Comparison of ENCODE assay signal across 8 mouse cellular contexts in genomic region chr19:36554785-36555595, GRCm38 (mm10). TPM values are rescaled to one million over a fixed set of nuclear protein-coding genes. Genes with fewer than 3 reads are reported as not detected.
DNase-seq lines count a peak whose midpoint lies in the region; ATAC-seq and TF ChIP-seq lines count a peak whose summit lies in the region.

No protein-coding gene starts in this region.

- H3K27ac ChIP-seq in kidney, adult 2 months (ENCODE audit: insufficient read depth, low read depth, low read length) = no peak overlapping the region
- no peak overlapping the region for H3K27ac ChIP-seq in kidney, embryonic 14.5 days (ENCODE audit: low read depth, low read length)
- peak overlapping the region; percentile 97 for H3K27ac ChIP-seq in testis, adult 2 months (ENCODE audit: control insufficient read depth, insufficient read depth, low read depth, low read length)

- H3K4me2 ChIP-seq in kidney, embryonic 14.5 days (replicated peaks; ENCODE audit: low read depth, low read length) = peak overlapping the region; percentile 64

- no peak for TF ChIP-seq POLR2A in kidney, adult 2 months (IDR thresholded peaks at IDR 0.05; ENCODE audit: low read depth, low read length)
- TF ChIP-seq POLR2A in testis, adult 2 months (IDR thresholded peaks at IDR 0.05; ENCODE audit: control insufficient read depth, low read depth, low read length) = peak; percentile 11

- H3K4me3 ChIP-seq in kidney, adult 2 months (ENCODE audit: insufficient read depth, low read depth, low read length) = peak overlapping the region; percentile 63
- peak overlapping the region; percentile 91 for H3K4me3 ChIP-seq in E14TG2a.4 (replicated peaks; ENCODE audit: low read length)
- peak overlapping the region; percentile 73 for H3K4me3 ChIP-seq in kidney, embryonic 14.5 days (ENCODE audit: low read length)
- peak overlapping the region; percentile 95 for H3K4me3 ChIP-seq in testis, adult 2 months (ENCODE audit: control insufficient read depth, low read depth, low read length)

- H3K27me3 ChIP-seq in kidney, adult 2 months (replicated peaks; ENCODE audit: control insufficient read depth, insufficient read depth, low read length) = no peaks in the 10 kb centered on the region
- H3K27me3 ChIP-seq in E14TG2a.4 (ENCODE audit: insufficient read depth, low read length) = peaks cover 39% of the 10 kb centered on the region
- no peaks in the 10 kb centered on the region for H3K27me3 ChIP-seq in kidney, embryonic 14.5 days (ENCODE audit: control insufficient read depth, insufficient read depth, low read length)
- no peaks in the 10 kb centered on the region for H3K27me3 ChIP-seq in testis, adult 2 months (ENCODE audit: control insufficient read depth, insufficient read depth, low read length)

- H3K4me1 ChIP-seq in kidney, adult 2 months (ENCODE audit: control insufficient read depth, insufficient read depth, low read length) = no peaks in the 10 kb centered on the region
- peaks cover 11% of the 10 kb centered on the region for H3K4me1 ChIP-seq in E14TG2a.4 (replicated peaks; ENCODE audit: low read depth, low read length)
- H3K4me1 ChIP-seq in kidney, embryonic 14.5 days (ENCODE audit: control insufficient read depth, insufficient read depth, low read length) = no peaks in the 10 kb centered on the region
- H3K4me1 ChIP-seq in testis, adult 2 months (ENCODE audit: control insufficient read depth, insufficient read depth, low read length) = no peaks in the 10 kb centered on the region

- 1% methylated on average over 52 of the region's 53 CpGs for WGBS in kidney, adult 2 months
- under 1% methylated on average over 38 of the region's 53 CpGs for WGBS in kidney, embryonic 14.5 days

- no peak for DNase-seq in kidney, adult 2 months
- DNase-seq in kidney, postnatal 14 days = no peak
- peak; percentile 60 for DNase-seq in embryo, embryonic 10 days (ENCODE audit: low spot score)
- DNase-seq in mesoderm, embryonic 11.5 days (ENCODE audit: low read depth, low spot score) = peak; percentile 56

- no peak for TF ChIP-seq CTCF in kidney, adult 2 months (conservative IDR thresholded peaks at IDR 0.05; ENCODE audit: insufficient read depth, insufficient read length, low read depth, low read length)
- no peak for TF ChIP-seq CTCF in E14TG2a.4 (conservative IDR thresholded peaks at IDR 0.05; ENCODE audit: low read length)
- TF ChIP-seq CTCF in testis, adult 2 months (IDR thresholded peaks at IDR 0.05; ENCODE audit: control insufficient read depth, insufficient read depth, insufficient replicate concordance, low read depth, low read length) = no peak

- peak overlapping the region; percentile 83 for H3K9ac ChIP-seq in kidney, embryonic 14.5 days (ENCODE audit: low read depth, low read length)

- peak; percentile 40 for ATAC-seq in granulocyte monocyte progenitor cell, adult 5-6 weeks (replicated peaks; ENCODE audit: poor library complexity, severe bottlenecking)
- ATAC-seq in kidney, embryonic 14.5 days (ENCODE audit: low FRiP score, low TSS enrichment) = peak; percentile 87

- no peaks in the 10 kb centered on the region for H3K9me3 ChIP-seq in E14TG2a.4 (ENCODE audit: low read length)
- H3K9me3 ChIP-seq in kidney, embryonic 14.5 days (ENCODE audit: control insufficient read depth, low read length) = no peaks in the 10 kb centered on the region

- no peaks in the 10 kb centered on the region for H3K36me3 ChIP-seq in kidney, adult 2 months (ENCODE audit: control insufficient read depth, insufficient read depth, low read length)
- H3K36me3 ChIP-seq in E14TG2a.4 (ENCODE audit: insufficient read depth, low read length) = no peaks in the 10 kb centered on the region
- no peaks in the 10 kb centered on the region for H3K36me3 ChIP-seq in kidney, embryonic 14.5 days (ENCODE audit: control insufficient read depth, insufficient read depth, low read length)
- no peaks in the 10 kb centered on the region for H3K36me3 ChIP-seq in testis, adult 2 months (ENCODE audit: control insufficient read depth, insufficient read depth, low read length)

RNA-seq across cellular contexts. Expression of gene Hectd2, which starts 0.6 kb away (rescaled TPM):
- 0.34 and 0.41 TPM in 2 replicates for polyA plus RNA-seq in kidney, adult 2 months (2012; rRNA removed)
- 3.0 and 4.5 TPM in 2 replicates for total RNA-seq in granulocyte monocyte progenitor cell, adult 5-6 weeks (2014; fragmentation: Nextera tagmentation)
- total RNA-seq in granulocyte monocyte progenitor cell, adult 5-6 weeks (2017) = 2.1 and 2.4 TPM in 2 replicates
- 2.3 and 3.2 TPM in 2 replicates for polyA plus RNA-seq in kidney, embryonic 14.5 days (2014; fragmentation: Nextera tagmentation; extraction: Ambion mirVana)
- 10.3 and 15.9 TPM in 2 replicates for polyA plus RNA-seq in testis, adult 2 months (2012; rRNA removed)

Comparison
In these comparisons a context has a peak if more than half of its experiments do, and no peak if none do; other contexts are left out.
1. DNase-seq: peak in embryo, embryonic 10 days (single experiment) and mesoderm, embryonic 11.5 days (single experiment); none in kidney, adult 2 months (single experiment) and kidney, postnatal 14 days (single experiment).
2. Peak in every context shown above with its lines, with median percentiles within 50 percentile points of each other: H3K4me3 ChIP-seq.